Mouse (Mus musculus) c-Kit-positive CD71-positive TER-119-positive erythroid progenitor cells, embryonic 14.5 days (primary cell): ENCODE results near the gene Stxbp6.
A peak's percentile ranks its signal among the peaks of the same experiment; 100 is the strongest.

Source experiments
- DNase-seq: peaks from one replicate; pipeline ENCODE4 v3.0.0-alpha.2; 2013; ENCODE audit warnings: low spot score

Gene Stxbp6

DNA sequence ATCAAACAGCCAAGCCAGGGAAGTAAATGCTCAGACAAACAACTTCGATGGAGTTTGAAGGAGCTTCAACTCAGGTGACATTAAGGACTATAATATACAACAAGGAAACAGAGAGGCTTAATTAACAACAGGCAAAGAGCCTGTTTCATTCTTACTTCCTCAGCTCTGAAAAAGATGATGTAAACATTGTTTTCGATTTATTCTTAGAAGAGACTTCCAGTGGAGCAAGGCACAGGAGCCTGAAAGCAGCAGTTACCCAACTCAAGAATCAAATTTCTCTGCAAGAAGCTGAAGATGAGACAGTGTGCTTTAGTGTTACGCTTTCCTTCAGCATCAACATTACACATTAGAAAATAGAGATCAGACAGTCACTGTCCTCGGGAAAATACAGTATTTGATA lies 160.7 kb downstream of the Stxbp6 start:
- no peak for DNase-seq

DNA sequence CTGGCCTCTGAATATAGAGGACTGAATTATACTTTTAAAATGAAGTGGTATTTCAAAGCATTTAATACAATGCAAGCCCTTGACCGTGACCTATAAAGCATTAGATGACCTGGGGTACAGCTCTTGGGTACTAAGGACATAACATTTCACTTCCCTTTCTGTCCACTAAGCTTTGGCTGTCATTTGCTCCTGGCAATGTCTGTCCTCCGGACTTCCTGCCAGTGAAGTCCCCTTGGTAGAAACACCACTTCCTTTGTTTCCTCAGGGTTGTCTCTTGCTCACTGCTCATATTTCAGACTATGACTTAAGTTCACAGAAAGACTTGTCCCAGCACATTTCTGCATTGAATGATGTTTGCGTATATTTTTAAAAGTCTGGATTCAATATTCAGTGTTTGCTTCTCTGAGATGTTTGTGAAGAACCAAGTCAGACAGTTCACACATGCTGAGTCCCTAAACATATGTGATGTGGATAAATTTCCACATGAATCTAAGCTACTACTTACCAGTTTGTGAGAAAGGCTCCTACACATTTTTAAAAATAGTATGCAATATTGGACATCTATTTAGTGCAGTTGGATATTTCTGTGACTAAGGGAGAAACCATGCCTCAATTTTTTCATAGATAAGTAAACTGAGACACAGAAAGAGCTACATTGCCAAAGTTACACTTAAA lies 166.3 kb downstream of the Stxbp6 start:
- no peak for DNase-seq

DNA sequence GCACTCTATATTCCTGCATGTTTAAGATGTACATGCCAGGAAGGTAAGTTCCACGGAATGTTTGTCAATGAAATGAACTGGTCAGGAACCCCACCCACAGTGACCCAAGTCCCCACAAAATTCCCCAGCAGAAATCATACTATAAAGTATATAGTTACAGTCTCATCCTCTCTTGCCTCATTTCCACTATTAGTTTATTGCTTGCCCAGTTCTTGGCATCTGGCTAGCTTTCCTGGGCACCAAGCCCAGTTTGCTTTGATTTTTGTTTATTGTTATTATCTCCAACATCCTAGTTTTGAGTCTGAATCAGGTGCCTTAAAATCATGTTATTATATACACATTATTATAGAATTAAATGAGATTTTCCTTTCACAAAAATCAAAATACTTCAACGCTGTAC lies 168.5 kb downstream of the Stxbp6 start:
- no peak for DNase-seq

DNA sequence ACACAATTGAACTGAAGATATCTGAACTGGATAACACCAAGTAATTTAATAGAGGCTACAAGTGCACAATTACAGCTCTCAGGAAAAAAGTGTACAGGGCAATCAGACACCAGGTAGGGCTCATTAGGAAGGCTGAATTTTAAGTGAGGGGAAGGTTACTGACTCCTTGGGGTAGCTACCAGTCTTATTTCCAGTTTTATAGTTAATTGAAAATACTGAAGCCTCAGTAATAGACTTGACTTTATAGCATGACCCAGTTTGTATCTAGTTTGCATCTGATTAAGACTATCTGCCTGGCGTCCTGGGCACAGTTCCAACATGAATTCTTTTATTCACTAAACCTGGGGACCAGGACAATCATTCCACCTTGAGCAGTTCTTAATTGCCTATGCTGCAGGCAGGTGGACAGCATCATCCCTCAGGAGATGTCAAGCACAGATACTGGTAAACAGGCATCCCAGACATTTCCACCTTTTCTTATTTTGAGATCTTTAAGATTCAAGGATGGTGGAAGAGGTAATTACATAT lies 171.2 kb downstream of the Stxbp6 start:
- DNase-seq: no peak

DNA sequence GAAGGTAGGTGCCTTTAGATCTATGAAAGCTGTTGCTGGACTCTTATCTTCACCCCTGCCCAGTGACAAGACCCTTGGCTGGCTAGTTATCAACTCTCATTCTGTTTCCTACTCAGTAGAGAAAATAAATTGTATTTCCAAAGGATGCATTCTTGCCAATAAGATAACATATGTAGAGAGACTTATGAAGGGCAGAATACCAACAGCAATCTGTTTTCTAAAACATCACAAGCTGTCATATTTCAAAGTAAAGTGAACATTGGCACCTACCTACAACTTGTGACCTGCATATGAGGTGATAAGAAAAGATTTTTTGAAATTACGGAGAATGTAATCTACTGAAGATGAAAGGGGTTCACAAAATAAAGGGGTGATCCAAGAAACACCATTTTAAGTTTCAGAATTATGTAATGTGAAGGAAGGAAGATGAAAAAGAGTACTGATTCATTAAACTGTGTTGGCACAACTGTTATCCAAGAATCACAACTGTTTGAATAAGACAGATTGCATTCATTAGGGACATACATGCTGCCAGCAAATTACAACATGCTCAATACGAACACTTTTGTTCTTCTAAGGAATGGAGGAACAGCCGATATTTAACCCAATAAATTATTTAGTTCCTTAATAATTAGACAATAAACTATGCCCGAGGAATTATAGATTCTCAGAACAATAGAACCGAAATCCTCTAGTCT lies 175.2 kb downstream of the Stxbp6 start:
- no peak for DNase-seq

DNA sequence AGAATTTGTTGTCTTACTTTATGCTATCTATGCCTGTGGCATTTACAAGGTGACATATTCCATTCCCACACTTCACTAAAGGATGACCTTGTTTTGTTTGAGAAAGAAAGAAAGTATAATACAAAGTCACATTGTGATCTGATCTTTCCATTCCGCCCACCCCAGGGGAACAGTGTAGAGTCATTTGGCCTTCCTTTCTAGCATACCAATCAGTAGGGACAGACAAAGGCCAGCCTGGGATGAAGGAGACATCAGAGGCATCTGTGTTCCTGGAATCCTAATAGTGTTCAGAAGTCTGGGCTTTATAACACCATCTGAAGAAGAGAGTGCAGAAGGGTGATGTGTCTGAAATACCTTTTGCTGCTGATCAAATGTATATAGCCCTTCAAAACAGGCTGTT lies 178.0 kb downstream of the Stxbp6 start:
- DNase-seq: no peak

DNA sequence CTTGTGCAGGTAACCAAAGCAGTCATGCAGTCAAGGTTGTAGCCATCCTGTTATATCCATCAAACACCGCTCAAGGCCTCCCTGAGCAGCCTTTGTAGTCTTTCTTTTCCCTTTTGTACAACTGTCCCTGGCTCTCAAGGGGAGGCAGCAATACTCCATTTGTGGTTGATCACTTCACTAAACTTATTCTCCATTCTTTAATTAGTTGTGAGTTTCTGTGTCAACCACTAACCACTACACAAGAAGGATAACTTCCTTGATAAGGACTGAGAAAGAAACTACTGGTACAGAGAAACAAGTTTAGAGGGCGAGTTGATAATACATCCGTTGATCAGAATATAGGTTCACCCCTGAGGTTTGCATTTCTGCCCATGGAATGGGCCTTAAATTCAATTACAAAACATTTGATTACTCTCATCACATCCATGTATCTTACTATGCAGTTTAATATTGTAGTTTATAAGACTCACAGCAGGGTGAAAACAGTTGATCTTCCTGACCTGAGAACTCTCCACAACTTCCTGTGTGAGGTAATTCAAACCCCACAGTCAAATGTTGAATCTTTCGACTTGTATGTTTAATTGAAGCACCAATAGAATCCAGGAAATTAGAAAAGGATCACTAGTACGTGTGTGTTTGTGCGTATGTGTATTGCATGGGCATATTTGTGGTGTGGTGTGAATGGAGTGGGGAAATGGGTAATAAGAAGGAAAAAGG lies 184.7 kb downstream of the Stxbp6 start:
- DNase-seq: no peak

DNA sequence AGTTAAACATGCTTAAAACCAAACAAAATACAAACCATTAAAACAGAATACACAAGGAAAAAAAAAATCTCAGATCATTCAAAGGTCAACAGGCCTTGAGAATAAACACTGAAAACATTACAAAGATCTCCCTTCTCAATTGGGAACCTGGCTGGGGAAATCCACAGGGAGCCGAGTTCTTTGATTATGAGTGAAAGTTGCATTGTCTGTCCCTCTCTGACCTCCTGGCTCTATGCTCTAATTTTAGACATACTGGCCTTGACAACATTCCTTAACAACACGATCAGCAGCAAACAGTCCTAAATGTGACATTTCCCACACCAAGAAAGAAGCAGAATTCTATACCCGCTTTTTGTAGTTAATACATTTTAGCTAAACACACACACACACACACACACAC lies 187.7 kb downstream of the Stxbp6 start:
- no peak for DNase-seq

DNA sequence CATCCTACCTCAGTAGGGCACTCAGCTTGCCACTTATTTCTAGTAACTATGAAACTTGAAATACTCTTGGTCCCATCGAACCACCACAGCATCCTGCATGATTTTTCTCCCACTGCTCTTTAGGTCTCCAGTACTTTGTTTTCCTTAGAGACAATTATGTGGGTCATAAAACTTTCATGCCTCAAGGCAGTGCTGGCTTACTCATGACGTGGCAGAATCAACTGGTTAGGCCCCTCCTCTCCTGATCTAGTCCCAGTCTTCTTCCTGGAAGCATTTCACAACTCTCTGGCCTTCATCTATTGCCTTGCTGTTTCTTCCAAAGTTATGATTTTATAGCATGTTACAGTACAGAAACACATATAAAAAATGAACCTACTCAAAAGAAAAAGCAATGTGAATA lies 201.8 kb downstream of the Stxbp6 start:
- DNase-seq: no peak

DNA sequence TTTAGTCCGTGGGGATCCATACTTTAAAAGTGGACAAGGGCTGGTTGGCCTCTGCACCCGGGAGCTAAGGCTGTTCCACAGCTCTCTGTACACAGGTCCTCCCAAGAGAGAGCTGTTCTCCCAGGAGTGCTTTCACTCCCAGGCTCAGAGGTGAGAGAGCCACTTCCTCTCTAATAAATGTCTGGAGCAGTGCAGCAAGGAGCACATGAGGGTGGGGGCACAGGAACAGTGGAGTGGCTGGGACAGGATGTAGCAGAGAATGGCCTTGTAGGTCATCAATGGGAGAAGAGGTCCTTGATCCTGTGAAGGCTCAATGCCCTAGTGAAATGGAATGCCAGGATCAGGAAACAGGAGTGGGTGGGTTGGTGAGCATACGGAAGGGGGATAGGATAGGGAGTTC lies 209.1 kb downstream of the Stxbp6 start:
- no peak for DNase-seq

DNA sequence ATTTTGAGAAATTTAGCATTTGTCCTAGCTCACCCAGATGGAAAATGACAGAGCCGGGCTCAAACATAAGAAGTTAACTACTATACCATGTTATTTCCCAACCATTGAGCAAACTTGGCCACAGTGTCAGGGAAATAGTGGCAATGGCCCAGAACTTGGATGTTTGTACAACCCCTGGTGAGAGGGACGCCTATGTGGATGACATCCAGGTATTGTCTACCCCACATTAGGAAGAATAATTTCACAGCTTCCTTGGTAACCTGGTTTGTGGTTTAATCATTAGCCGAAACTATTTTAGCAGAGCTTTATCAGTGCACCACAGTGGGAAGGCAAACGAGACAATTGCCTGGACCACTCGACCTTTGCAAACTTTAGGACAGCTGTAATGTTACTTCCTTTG lies 215.1 kb downstream of the Stxbp6 start:
- no peak for DNase-seq

DNA sequence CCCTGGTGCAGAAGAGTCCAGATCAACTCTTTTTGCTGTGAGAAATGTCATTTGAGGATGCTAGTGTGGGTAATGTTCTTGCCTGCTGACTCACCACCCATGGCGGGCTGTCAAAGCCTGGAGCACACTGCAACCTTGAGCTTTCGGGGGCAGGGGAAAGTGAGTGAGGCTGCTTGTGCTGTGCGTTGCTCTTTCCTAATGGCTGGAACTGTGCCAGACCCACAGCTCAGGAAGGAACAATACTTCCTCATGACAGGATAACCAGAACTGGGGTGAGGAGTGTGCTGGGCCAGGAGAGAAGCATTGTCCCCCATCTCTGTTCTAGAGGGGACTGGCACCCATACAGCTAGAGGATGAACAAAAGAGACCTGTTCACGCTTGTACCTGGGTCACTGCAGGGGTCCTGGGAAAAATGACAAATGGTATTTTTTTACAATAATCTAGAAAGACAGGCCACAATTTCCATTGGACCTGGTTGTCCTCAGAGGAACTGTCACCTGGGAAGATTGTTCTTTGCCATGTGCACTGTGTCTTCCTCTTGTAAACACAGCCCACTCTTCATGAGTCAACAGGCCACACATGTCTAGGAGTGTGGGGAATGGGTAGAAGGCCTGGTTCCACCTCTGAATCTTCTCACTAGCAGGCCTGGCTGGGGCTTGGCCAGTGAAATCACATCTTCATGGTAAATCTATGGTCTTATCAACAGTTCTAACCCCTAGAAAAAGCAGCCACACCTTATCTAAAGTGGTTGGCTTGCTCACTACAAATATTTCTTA lies 216.2 kb downstream of the Stxbp6 start:
- no peak for DNase-seq

DNA sequence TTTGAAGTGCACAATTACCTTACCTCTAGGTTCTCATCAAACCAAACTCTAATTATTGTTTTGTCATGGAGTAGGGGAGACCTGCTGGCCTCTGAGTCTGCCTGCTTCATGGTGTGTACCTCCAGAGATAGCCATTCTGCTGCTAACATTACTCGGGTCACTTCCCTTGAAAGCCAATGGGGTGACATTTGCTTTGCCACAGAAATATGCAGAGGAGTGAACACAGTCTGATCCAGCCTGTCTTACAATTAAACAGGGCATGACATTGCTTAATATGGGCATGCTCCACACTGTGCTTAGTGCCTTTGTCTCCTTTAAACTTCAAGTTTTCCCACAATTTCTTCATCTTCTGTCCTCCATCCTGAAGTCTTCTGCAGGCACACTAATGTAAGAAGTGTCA lies 222.5 kb downstream of the Stxbp6 start:
- DNase-seq: no peak

DNA sequence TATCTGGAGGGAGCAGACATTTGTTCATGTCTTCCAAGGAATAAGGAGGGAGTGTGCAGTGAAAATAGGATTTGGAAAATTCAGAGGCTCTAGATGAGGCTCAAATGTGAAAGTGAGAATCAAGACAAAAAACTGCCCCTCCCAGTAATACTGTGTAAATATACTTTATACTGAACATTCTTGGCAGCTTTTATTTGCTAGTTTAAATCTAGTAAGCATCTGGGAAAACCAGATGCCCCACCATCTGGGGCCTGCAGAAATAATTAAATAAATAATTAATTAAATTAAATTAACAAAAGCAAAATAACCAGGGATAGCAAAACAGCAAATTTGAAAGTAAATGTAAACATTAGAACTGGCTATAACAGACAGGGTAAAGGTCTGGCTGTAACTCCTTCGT lies 224.0 kb downstream of the Stxbp6 start:
- no peak for DNase-seq

DNA sequence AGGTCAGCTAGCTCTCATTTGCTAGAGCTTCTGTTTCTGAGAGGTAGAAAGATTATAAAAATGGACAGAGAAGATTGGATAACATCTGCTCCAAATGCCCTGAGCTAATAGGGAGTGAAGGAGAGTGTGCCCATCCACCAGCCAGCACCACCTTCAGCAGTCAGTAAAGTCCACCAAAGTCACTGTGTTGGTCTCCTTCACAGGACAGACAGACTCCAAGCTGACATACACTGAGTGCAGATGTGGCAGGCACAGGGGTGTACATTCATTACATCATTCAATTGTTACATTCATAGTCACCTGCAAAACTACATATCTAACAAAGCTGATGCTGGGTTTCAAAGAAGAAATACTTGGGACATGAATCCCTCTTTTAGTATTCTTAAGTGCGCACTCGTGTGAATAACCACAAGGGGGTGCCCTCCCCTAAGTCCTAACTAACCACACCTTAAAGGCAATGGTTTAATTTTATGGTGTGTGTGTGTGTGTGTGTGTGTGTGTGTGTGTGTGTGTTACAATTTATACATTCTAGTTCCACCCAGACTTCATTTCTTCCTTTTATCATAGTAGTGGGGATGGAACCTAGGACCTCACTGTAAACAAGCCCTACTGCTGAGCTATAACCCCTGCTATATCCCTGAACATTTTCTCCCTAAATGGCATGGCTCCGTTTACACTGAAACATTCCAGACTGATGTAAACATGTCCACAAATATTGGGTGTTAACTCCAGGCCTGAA lies 225.9 kb downstream of the Stxbp6 start:
- peak; percentile 3 for DNase-seq

DNA sequence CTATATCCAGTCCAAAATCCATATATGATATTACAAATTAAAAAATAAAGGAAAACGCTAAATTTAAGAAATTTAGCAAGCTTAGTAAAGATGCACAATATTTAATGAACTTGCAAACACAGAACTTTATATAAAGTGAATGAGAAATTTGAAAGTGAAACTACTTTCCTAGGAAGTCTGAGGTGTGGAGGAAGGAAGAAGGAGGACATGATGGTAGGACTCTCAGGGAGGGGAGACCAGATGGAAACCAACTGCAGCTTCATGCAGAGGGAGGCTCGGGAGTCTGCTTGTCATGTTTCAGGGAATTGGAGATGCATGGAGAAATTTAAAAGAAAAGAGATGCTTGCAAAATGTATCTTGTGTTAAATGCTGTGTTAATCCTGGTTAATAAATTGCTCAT lies 233.9 kb downstream of the Stxbp6 start:
- DNase-seq: no peak

DNA sequence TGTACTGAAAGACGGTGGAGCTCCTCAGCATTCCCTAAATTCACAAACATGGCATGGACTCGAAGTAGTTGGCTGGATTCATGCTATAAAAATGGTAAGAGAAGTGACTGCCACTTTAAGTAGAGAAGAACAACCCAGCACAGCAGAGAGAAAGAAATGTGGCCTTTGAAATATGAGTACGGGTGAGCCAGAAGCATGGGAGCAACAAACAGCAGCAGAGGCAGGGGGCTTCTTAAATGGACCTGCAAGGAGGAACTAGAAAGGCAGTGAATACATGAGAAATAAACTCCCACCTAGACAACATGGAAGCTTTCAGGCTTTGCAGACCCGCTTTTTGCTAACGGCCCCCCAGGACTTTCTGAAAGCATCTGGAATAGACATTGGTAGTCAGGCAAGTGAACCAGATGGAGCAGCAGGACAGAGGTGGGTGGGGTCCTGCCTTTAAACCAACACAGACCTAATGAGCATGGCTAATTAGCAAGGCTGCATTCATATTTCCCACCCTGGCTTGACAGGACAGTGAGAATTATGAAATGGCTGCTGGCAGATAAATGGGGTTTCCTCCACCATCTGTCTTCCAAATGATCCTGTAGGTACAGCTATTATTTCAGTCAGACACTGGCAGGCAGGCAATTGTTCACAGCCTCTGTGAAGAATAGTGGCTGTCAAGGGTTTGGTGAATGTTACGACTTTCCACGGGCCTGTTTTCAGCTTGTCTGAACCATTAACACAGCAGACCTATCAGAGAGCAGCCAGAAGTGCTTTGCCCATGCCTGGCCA lies 234.7 kb downstream of the Stxbp6 start:
- DNase-seq: no peak

DNA sequence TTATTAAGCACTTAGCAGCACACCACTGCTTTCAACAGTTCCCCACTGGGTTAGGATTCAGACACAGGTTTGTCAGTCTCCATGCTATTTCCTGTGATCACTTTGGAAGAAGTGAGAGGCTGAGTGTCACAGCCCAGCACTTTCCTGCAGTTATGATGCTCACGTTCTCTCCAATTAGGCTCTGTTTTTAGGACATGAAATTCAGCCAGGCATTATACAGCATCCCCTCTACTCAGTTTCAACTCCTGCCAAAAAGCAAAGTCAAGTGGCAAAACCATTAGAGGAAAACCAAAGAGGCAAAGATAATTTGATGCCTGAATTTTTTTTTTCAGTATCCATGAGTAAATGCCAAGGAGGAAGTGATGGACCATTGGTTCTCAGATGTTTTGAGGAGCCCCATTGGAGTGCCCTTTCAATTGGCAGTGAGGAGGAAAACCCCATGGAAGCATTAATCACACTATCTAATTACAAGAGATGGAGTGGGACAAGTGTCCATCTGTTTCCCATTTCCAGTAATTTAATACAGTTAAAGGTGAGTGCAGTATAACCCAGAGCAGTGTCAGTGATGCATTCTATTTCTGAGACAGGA lies 238.5 kb downstream of the Stxbp6 start:
- DNase-seq: no peak

DNA sequence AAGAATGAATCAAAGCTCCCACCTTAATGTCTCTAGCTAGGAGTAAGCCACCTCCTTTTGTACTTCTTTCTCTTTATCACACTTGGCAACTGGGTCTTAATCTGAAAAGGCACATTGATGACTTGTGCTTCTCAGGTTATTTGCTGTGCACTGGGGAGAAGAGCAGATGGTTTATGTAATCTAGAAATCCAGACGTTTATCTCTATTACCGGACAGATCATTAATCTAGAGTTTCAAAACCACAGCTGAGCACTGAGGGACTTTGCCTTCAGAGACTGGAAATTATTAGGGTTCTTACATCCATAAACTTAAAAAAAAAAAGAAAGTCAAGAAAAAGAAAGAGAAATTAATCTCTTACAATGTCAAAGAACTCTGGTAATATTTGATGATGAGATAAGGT lies 262.6 kb downstream of the Stxbp6 start:
- no peak for DNase-seq

DNA sequence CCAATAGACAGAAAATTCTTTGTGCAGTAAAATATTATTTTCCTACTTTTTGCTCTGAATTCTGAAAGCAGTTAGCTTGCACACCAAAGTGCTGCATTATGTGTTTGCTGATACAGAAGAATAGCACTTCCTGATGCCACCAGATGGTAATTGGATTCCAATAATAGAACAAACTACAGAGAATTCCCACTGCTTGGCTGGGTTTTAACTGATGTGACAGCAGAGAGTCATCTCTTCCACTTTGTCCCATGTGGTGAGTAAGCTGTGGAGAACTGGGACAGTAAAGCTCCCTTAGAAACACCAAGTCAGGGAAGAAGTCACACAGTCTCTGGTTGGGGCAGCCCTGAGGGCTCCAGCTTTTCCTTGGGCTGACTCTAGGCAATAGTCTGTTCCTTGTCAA lies 270.3 kb downstream of the Stxbp6 start:
- no peak for DNase-seq
